Mouse (Mus musculus): ENCODE results near the gene Pik3r5.

DNA sequence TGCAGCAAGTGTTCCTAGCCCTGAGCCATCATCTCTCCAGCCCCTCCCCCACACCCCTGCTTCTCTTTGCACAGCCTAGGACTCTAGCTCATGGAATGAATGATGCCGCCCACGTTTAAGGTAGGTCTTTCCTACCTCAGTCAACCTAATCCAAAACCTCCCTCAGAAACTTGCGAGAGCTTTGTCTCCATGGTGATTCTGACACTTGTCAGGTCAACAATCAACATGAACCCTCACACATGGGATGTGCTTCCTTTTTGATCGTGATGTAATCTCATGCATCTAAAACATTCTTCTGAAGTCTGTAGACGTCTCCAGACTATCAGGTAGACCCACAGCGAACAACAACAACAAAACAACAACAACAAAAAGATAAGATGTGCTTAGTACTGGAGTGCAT is 21.4 kb downstream of the Pik3r5 start:
- TF ChIP-seq CTCF (IDR thresholded peaks at IDR 0.05; ENCODE audit: low read depth) (no peak), EP300 (IDR thresholded peaks at IDR 0.05; ENCODE audit: low read depth) (no peak)

Data from liver, embryonic 14.5 days (tissue).